In genomic region chr2:91108156-91108555, GRCm38 (mm10) we compare ENCODE assay signal across 14 mouse cellular contexts. TPM values are rescaled to one million over a fixed set of nuclear protein-coding genes. Genes with fewer than 3 reads are reported as not detected.
"Had no signal": no experiment of that assay in that cellular context is flagged by ENCODE, and none has a peak within 500 bp of the region (broad histone marks: within the 10 kb centered on the region; RNA-seq: fewer than 3 reads in every experiment).

No protein-coding gene starts in this region.

- H3K9me3 ChIP-seq: limb, embryonic 13.5 days; lung, embryonic 15.5 days; midbrain, embryonic 13.5 days; neural tube, embryonic 15.5 days had no signal

- H3K9ac ChIP-seq: limb, embryonic 13.5 days; lung, embryonic 15.5 days; midbrain, embryonic 13.5 days; neural tube, embryonic 15.5 days had no signal

- ATAC-seq: intestine, embryonic 16.5 days; midbrain, embryonic 13.5 days had no signal

- H3K4me1 ChIP-seq: midbrain, embryonic 13.5 days; neural tube, embryonic 15.5 days had no signal

- H3K27ac ChIP-seq: layer of hippocampus, adult 2 months; limb, embryonic 13.5 days; lung, embryonic 15.5 days; macrophage; midbrain, embryonic 13.5 days; neural tube, embryonic 15.5 days; stomach, postnatal 0 days had no signal

- H3K27me3 ChIP-seq: limb, embryonic 13.5 days; lung, embryonic 15.5 days; midbrain, embryonic 13.5 days; neural tube, embryonic 15.5 days had no signal

- DNase-seq: kidney, adult 8-10 months; kidney, postnatal 25 days; left cerebral cortex, postnatal 4 days; right cerebral cortex, adult 18-20 months; right cerebral cortex, postnatal 25 days had no signal

- H3K4me2 ChIP-seq: limb, embryonic 13.5 days; lung, embryonic 15.5 days; midbrain, embryonic 13.5 days; neural tube, embryonic 15.5 days had no signal

- H3K36me3 ChIP-seq: limb, embryonic 13.5 days; lung, embryonic 15.5 days; midbrain, embryonic 13.5 days; neural tube, embryonic 15.5 days had no signal

- H3K4me3 ChIP-seq: layer of hippocampus, adult 2 months; limb, embryonic 13.5 days; lung, embryonic 15.5 days; midbrain, embryonic 13.5 days; myocyte; neural tube, embryonic 15.5 days had no signal

RNA-seq across cellular contexts. Expression of gene Mybpc3, which starts 9.8 kb away (rescaled TPM):
- total RNA-seq: left cerebral cortex, postnatal 4 days had no signal
- polyA plus RNA-seq: intestine, embryonic 16.5 days; limb, embryonic 13.5 days; midbrain, embryonic 13.5 days; neural tube, embryonic 15.5 days had no signal
